Mouse (Mus musculus) midbrain, postnatal 0 days (tissue): Measurements from ENCODE around the gene Armc5. TPM values are rescaled to one million over a fixed set of nuclear protein-coding genes. Genes with fewer than 3 reads are reported as not detected.

Experiments
- ATAC-seq: fragments of 200-750 bp; cut with Nextera tagmentation; 2 replicates; pipeline ENCODE4 v1.8.0; 2017; ENCODE audit warnings: moderate number of reproducible peaks, mild to moderate bottlenecking, moderate TSS enrichment, moderate library complexity; ENCODE audit not compliant: low FRiP score
- DNase-seq: peaks from one replicate; pipeline ENCODE4 v3.0.0-alpha.2; 2015; ENCODE audit warnings: low spot score
- H3K27ac ChIP-seq: fragments of 300-500 bp; sonication (generic); 2 replicates; pipeline ENCODE4 v1.5.1; 2014; ENCODE audit warnings: low read depth, mild to moderate bottlenecking, low read length, mixed read lengths
- H3K27me3 ChIP-seq: fragments of 300-500 bp; sonication (generic); 2 replicates; pipeline ENCODE4 v1.6.1; 2014; ENCODE audit warnings: low read length, control low read depth, mixed read lengths; ENCODE audit not compliant: insufficient read depth
- H3K36me3 ChIP-seq: fragments of 300-500 bp; sonication (generic); 2 replicates; pipeline ENCODE4 v1.6.1; 2014; ENCODE audit warnings: low read length, control low read depth, mixed read lengths; ENCODE audit not compliant: insufficient read depth
- H3K4me1 ChIP-seq: fragments of 300-500 bp; sonication (generic); 2 replicates; pipeline ENCODE4 v1.6.1; 2014; ENCODE audit warnings: mild to moderate bottlenecking, control low read depth, antibody characterized with exemption, low read length, mixed read lengths; ENCODE audit not compliant: insufficient read depth
- H3K4me2 ChIP-seq: fragments of 300-500 bp; sonication (generic); 2 replicates; pipeline ENCODE4 v1.6.1; 2014; ENCODE audit warnings: low read depth, mild to moderate bottlenecking, low read length, mixed read lengths; ENCODE audit not compliant: poor library complexity, severe bottlenecking
- H3K4me3 ChIP-seq: fragments of 300-500 bp; sonication (generic); 2 replicates; pipeline ENCODE4 v1.5.1; 2014; ENCODE audit warnings: low read depth, mild to moderate bottlenecking, low read length, moderate library complexity
- H3K9ac ChIP-seq: fragments of 300-500 bp; sonication (generic); replicated peaks from 2 replicates; pipeline ENCODE4 v1.6.1; 2014; ENCODE audit warnings: mild to moderate bottlenecking, low read length, moderate library complexity, mixed read lengths; ENCODE audit not compliant: poor library complexity, severe bottlenecking
- H3K9me3 ChIP-seq: fragments of 300-500 bp; sonication (generic); 2 replicates; pipeline ENCODE4 v1.6.1; 2016; ENCODE audit warnings: low read length, control low read depth
- CTCF ChIP-seq: IDR thresholded peaks from 2 replicates; pipeline ENCODE4 v1.5.1; 2016; ENCODE audit warnings: antibody characterized with exemption, mild to moderate bottlenecking
- WGBS: fragments of 180-500 bp; shearing (Covaris S2); extraction: QIAGEN DNeasy Blood & Tissue Kit; methylation state at CpG from one replicate; pipeline ENCODE4 v1.1.7; 2014; 5-methylcytosine and 5-hydroxymethylcytosine counted together
- polyA plus RNA-seq: library from polyadenylated mRNA; unstranded; fragments of >200 nt; fragmentation: Nextera tagmentation; extraction: Ambion mirVana; gene quantifications from 2 replicates; pipeline ENCODE4 v1.2.1, GENCODE M21; 2015
- total RNA-seq: library from RNA; depleted of rRNA; stranded (reverse); fragments of >200 nt; gene quantifications from 2 replicates; pipeline ENCODE4 v1.2.3, GENCODE M21; 2014; rRNA removed

Armc5 gene
- total RNA-seq = 15.0 and 19.9 TPM in 2 replicates
- polyA plus RNA-seq = 15.2 and 15.9 TPM in 2 replicates

DNA sequence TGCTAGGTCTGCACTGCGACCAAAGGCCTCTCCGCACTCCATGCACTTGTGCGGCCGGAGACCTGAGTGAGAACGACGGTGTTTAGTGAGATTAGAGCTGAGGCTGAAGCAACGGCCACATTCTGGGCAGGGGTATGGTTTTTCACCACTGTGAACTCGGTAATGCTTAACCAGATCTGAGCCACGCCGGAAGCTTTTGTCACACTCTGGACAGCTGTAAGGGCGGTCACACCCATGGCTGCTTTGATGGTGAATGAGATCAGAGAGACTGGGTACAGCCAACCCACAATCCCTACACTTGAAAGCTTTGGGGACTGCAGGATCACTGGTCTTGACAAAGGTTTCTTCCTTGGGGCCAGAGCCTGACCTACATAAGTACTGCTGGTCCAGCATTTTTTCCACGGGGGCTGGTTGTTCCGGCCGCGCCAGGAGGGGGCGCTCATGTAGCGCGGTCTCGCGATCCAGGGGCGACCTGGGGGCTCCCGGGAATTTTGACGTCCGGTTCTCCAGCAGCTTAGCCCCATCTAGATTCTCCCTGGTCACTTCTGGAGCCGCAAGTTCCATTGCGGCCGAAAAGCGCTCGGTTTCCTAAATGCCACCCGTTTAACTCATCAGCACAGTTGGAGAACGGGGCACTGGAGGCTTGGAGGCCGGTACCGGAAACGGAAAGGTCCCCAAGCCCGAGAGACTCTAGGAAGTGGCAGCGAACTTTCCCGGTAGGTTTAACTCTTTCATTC is at the start of gene Armc5:
Gene Armc5 (plus strand): TSS at position 487 of the 737 bp plus-strand sequence.
- DNase-seq (peak; percentile 80), ATAC-seq (no peak)
- peaks cover 15% of the 10 kb centered on the region for H3K36me3 ChIP-seq
- H3K4me3 ChIP-seq = peak within 1 kb of the TSS; percentile 65
- H3K9ac ChIP-seq = peak within 1 kb of the TSS; percentile 81
- H3K9me3 ChIP-seq = no peaks in the 10 kb centered on the region
- peak within 1 kb of the TSS; percentile 97 for H3K27ac ChIP-seq
- H3K4me2 ChIP-seq = peak within 1 kb of the TSS; percentile 80
- no peaks in the 10 kb centered on the region for H3K27me3 ChIP-seq
- H3K4me1 ChIP-seq = 0 out of 2 replicates have a peak, but pooled peaks cover 5% of the 10 kb centered on the region
- 25% methylated on average over 37 of the region's 37 CpGs for WGBS
- peak; percentile 79 for TF ChIP-seq CTCF

- DNase-seq (no peak), ATAC-seq (no peak)
- no peak overlapping the region for H3K4me3 ChIP-seq
- H3K4me1 ChIP-seq = no peaks in the 10 kb centered on the region
- TF ChIP-seq CTCF = no peak
- no peaks in the 10 kb centered on the region for H3K36me3 ChIP-seq
- no peaks in the 10 kb centered on the region for H3K27me3 ChIP-seq
- 86% methylated on average over 9 of the region's 9 CpGs for WGBS
- H3K9ac ChIP-seq = no peak overlapping the region
- no peak overlapping the region for H3K4me2 ChIP-seq
- no peaks in the 10 kb centered on the region for H3K9me3 ChIP-seq
- H3K27ac ChIP-seq = no peak overlapping the region
These were observed 35.5 kb upstream of the Armc5 start for GRCm38 (mm10) chr7:128201607-128202006.

GRCm38 (mm10) chr7:128203071-128203470 is 34.1 kb upstream of the Armc5 start:
- H3K4me2 ChIP-seq = no peak overlapping the region
- DNase-seq (no peak), ATAC-seq (no peak)
- no peaks in the 10 kb centered on the region for H3K27me3 ChIP-seq
- H3K4me1 ChIP-seq = no peaks in the 10 kb centered on the region
- no peak overlapping the region for H3K27ac ChIP-seq
- H3K9me3 ChIP-seq = no peaks in the 10 kb centered on the region
- no peak overlapping the region for H3K4me3 ChIP-seq
- WGBS = 83% methylated on average over 9 of the region's 9 CpGs
- TF ChIP-seq CTCF = no peak
- no peak overlapping the region for H3K9ac ChIP-seq
- H3K36me3 ChIP-seq = no peaks in the 10 kb centered on the region

- no peaks in the 10 kb centered on the region for H3K27me3 ChIP-seq
- H3K4me2 ChIP-seq = no peak overlapping the region
- TF ChIP-seq CTCF = no peak
- no peak overlapping the region for H3K9ac ChIP-seq
- DNase-seq (no peak), ATAC-seq (no peak)
- 87% methylated on average over 8 of the region's 8 CpGs for WGBS
- no peak overlapping the region for H3K27ac ChIP-seq
- H3K4me1 ChIP-seq = no peaks in the 10 kb centered on the region
- H3K36me3 ChIP-seq = no peaks in the 10 kb centered on the region
- no peak overlapping the region for H3K4me3 ChIP-seq
- H3K9me3 ChIP-seq = no peaks in the 10 kb centered on the region
These were observed 33.0 kb upstream of the Armc5 start for GRCm38 (mm10) chr7:128204179-128204578.

DNA sequence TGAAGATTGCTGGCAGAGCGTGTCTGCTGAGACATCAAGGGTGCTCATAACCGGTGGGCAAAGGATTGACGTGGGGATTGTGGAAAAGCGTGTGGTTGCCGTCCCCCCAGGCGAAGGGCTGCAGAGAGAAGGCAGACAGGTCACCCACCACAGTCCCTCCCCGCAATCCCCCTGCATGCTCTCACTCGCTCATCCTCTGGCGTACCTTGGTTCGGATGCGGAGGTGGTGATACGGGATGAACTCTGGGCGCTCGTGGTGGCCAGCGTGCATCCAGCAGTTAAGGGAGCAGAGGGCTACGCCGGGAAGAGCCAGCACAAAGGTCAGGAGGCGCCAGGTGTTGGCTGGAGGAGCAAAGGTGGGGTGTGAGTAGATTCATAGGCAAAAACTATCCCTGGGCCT is 31.4 kb upstream of the Armc5 start:
- Histone ChIP-seq H3K36me3 (no peaks in the 10 kb centered on the region), H3K4me1 (no peaks in the 10 kb centered on the region), H3K9me3 (no peaks in the 10 kb centered on the region), H3K4me2 (no peak overlapping the region), H3K27ac (no peak overlapping the region), H3K9ac (no peak overlapping the region), H3K4me3 (no peak overlapping the region), H3K27me3 (no peaks in the 10 kb centered on the region)
- TF ChIP-seq CTCF = no peak
- no peak for ATAC-seq
- WGBS = 84% methylated on average over 18 of the region's 18 CpGs
- DNase-seq = no peak

GRCm38 (mm10) chr7:128206152-128206551 is 31.0 kb upstream of the Armc5 start, which contains the start of gene Cox6a2:
TSS of gene Cox6a2 (minus strand) at chr7:128206387.
- Histone ChIP-seq H3K27ac (no peak within 1 kb of the TSS), H3K27me3 (no peaks in the 10 kb centered on the region), H3K9me3 (no peaks in the 10 kb centered on the region), H3K9ac (no peak within 1 kb of the TSS), H3K4me3 (no peak within 1 kb of the TSS), H3K4me1 (no peaks in the 10 kb centered on the region), H3K36me3 (no peaks in the 10 kb centered on the region), H3K4me2 (no peak within 1 kb of the TSS)
- TF ChIP-seq CTCF = no peak
- ATAC-seq (no peak), DNase-seq (no peak)
- 83% methylated on average over 6 of the region's 6 CpGs for WGBS
